Mouse (Mus musculus): ENCODE results near the gene Sipa1l1.

Gene Sipa1l1

DNA sequence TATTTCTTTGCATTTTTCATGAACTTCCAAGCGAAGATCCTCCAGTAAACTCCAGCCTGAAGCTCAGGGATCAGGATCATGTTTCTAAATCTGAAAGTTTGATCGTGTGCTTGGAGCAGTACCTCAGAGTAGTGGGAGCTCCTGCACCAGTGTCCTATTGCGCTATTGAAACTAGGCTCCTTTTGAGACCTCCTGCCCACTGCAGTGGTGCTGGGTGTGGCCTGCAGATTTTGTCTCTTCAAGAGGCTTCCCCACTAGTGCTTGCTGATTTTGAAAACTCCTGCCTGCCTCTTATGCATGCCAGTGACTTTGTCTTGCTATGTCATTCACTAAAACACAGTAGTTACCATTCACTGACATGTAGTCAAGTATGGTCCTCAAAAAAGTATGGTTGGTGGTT is 213.8 kb downstream of the Sipa1l1 start:
- no peak for DNase-seq (ENCODE audit: low read depth)

DNA sequence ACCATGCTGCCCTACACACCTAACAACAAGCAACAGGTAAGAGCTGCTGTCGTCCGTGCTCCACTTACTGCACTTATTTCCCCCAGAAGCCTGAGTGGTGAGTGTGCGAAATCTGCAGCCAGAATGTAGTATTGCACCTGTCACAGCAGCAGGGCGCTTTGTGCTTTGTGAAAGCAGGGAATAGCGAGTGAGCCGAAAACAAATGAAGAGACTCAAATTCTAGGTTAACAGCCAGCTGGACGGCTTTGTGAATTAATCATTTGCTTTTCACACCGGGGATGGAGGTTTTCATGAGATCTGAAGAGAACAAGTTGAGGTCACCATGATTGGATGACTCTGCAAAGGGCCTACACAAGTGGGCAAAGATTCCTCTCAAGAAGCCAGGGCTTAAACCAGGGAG is 215.6 kb downstream of the Sipa1l1 start:
- DNase-seq (ENCODE audit: low read depth), result no peak

GRCm38 (mm10) chr12:82387042-82387441 is 217.9 kb downstream of the Sipa1l1 start:
- no peak for DNase-seq (ENCODE audit: low read depth)

- no peak for DNase-seq (ENCODE audit: low read depth)
These were observed 218.5 kb downstream of the Sipa1l1 start for GRCm38 (mm10) chr12:82387647-82388046.

DNA sequence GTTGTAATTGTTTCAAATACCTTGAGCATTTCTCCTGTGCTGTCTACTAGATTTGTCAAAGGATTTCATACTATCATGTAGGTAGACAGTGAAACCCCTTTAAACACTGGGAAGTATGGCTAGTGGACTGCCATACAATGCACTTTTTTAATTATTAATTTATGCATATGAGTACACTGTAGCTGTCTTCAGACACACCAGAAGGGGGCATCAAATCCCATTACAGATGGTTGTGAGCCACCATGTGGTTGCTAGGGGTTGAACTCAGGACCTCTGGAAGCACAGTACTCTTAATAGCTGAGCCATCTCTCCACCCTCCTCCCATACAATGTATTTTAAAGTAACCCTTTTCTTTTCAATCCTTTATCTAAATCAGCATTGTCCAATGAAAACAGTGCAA is 219.0 kb downstream of the Sipa1l1 start:
- DNase-seq (ENCODE audit: low read depth), result no peak

DNA sequence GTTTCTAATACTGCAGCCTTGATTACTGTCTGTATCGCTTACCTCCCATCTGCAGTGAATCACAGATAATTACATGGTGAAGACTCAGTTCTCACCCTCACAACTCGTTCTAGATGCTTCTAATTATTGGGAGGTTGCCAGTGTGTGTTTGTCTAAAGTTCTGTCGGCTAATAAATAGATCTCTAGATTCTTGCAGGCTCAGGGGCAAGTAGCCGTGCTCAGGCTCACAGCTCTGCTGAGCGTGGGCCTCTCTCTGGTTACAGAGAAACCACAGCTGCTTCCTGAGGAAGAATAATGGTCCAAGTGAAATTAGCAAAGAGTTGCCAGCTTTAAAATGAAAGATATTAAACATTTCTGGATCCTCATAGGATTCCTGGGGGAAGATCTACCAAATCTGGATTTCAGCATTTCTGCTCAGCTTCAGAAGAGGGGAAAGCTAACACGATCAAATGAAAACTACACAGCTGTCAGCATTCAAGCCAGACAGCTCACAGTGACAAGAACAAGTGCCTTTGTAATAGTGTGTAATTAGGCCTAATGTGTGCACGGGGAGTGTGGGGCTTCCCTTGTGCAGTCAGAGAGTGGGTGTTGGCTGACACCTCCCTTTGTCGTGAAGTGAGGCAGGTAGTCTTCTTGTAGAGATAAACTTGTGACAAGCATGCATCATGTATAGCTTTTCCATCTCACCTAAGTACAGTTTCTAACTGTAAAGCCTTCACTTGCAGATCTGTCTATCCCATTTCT is 225.2 kb downstream of the Sipa1l1 start:
- DNase-seq (ENCODE audit: low read depth), result peak; percentile 37

DNA sequence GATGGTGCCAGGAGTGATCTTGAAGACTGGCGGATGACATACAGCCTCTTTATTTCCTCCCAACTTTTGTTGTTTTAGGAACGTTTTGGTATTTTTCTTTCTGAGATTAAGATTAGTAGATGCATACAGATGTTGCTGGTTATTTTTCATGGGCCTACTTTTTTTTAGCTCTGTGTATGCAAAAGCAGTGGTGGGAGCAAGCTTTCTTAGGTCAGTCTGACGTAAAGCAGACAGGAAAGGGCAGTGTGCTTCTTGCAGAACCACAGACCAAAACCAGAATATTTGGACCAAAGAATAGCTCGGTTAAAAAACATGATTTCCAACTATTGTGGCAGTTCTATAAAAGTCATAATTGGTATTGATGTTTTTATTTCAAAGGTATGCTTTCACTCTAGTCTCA is 226.1 kb downstream of the Sipa1l1 start:
- DNase-seq (ENCODE audit: low read depth), result no peak

DNA sequence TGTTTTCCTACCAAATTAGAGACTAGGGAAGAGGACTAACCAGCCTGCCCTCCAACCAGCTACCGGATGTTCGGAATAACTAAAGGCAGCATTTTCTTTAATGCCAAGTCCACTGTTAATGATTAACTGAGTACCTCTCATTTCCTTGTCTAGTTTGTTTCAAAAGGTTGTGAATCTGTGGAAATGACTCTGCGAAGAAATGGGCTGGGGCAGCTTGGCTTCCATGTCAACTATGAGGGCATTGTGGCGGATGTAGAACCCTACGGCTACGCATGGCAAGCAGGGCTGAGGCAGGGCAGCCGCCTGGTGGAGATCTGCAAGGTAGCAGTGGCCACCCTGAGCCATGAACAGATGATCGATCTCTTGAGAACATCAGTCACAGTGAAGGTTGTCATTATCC is 228.1 kb downstream of the Sipa1l1 start:
- no peak for DNase-seq (ENCODE audit: low read depth)

DNA sequence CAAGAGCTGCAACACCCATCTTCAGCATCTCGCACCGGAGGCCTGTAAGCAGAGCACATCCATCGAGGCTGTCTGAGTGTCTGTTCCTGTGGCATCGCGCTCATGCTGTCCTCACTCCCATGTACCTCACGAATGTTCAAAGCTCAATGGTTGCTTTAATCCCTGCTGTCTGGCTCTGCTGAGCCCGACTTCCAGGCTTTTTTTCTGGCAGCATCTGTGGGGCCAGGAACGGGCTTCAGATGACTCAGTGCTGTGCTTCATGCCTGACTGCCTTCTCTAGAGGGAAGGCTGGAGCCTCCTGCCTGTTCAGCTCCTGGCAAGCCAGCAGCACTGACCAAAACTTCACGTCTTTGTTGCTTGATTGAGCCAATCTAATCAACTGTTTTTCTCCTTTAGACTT is 228.6 kb downstream of the Sipa1l1 start:
- DNase-seq (ENCODE audit: low read depth), result no peak

DNA sequence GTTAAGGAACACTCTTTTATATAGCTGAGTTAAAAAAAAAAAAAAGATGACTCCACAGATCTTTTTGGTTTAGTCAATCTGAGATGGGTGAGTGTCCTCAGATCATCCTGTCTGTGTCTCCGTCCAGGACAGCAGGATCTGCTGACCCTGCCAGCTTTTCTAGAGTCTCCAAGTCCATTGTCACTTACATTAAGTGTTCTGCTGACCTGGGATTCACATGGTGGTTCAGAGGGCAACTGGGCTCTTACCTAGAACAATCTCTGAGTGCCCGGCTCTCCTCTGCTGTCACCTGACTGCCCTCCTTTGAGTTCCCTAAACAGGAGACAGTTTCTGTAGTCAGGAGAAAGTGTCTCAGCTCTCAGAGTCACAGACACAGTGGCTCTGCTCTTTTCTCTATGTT is 229.8 kb downstream of the Sipa1l1 start:
- no peak for DNase-seq (ENCODE audit: low read depth)

GRCm38 (mm10) chr12:82399971-82400720 is 231.0 kb downstream of the Sipa1l1 start:
- no peak for DNase-seq (ENCODE audit: low read depth)

- DNase-seq (ENCODE audit: low read depth), result no peak
These were observed 231.7 kb downstream of the Sipa1l1 start for GRCm38 (mm10) chr12:82400783-82401182.

DNA sequence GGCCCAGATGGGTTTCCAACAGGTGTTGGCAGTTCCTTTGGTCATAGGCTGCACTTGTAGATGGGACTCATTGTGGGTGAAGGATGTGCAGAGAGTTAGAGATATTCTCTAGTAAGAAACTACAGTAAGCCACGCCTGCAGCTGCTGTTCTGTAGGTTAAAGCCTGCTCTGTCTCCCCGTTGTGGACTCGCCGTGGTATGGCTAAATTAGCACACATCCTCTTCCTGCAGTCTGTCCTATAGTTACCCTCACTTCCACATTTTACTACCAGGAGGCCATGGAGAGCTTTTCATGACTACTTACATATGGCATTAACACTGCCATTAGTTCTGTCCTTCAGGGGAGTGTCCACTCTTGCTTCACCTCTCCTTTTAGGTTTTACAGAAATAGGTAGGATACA is 232.3 kb downstream of the Sipa1l1 start:
- DNase-seq (ENCODE audit: low read depth), result no peak

GRCm38 (mm10) chr12:82402635-82403034 is 233.5 kb downstream of the Sipa1l1 start:
- no peak for DNase-seq (ENCODE audit: low read depth)

GRCm38 (mm10) chr12:82407531-82408255 is 238.6 kb downstream of the Sipa1l1 start:
- DNase-seq (ENCODE audit: low read depth), result no peak

DNA sequence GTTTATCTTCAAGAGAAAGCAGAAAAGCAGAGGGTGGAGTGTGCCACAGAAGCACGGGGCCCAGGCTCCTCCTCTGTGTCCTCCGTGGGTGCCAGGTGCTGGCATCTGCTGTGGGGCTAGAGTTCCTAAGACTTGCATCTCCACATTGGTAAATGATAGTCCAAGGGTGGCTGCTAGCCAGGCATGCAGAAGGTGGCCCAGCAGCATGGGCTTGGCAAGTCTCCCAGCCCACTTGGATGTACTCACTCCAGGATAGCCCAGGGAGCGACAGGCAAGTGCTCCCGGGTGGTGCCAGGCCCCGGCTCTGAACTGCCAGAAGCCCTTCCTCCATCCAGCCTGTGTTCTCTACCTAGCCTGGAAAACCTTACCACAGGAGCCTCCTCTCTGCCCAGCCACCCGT is 239.4 kb downstream of the Sipa1l1 start:
- DNase-seq (ENCODE audit: low read depth), result no peak

GRCm38 (mm10) chr12:82409686-82410472 is 240.8 kb downstream of the Sipa1l1 start:
- DNase-seq (ENCODE audit: low read depth), result no peak

DNA sequence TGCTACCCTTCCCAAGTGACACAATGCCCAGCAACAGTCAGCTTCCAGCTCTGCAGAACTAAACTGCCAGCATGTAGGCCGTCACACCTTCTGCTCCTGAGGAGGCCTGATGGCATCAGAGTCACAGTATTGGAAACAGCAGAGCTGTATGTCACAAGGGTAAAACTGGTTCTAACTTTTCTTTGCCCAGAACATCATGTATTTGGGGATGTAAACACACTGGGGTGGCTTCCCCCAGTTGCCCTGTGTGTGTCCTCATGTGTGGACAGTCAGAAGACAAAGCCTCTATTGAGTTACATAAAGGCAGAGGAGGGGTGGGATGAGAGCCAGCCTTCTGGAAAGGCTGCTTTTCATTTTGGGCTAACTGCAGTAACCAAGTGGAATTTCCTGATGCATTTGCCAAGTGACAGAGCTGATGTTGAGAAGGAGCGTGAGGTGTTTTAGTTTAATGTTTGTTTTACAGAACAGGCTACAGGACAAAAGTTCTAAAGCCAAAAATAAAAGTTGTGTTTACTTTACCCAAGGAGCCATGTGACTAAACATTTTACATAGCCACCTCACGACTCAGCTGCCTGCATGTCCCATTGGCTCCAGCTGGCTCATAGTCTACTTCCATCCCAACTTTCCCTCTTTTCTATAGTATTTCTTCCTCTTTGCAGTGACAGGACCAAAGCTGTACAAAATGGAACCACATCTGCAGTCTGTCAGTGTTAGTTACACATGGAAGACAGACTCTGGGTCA is 243.3 kb downstream of the Sipa1l1 start:
- DNase-seq (ENCODE audit: low read depth), result no peak

DNA sequence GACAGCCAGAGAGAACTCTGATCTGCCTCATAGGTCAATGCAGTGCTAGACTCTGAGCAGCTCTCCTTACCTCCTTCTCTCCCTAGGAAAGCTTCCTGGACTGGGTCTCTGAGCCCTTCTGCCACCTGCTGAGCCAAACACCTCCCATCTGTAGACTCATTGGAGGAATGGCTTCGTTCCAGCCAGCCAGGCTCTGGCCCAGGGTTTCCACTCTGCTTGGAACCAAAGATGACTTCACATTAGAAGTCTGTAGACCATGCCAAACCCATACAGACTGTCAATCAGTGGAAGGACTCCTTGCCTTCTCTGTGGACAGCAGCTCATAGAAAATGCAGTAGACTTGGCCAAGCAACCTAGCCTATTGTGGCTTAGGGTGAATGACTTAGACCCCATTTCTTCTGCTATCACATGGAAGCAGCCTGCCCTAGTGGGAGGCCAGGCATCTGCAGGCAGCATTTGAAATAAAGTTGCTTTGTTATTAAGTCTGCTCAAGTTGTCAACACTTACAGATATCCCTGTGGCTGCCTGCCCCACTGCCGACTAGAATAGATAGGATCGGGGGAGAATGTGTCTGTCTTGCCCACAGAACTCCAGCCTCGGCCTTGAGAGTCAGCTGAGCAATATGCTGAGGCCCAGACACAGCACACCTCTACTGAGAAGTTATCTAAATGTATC is 246.7 kb downstream of the Sipa1l1 start:
- DNase-seq (ENCODE audit: low read depth), result no peak

GRCm38 (mm10) chr12:82419027-82419426 is 249.9 kb downstream of the Sipa1l1 start:
- DNase-seq (ENCODE audit: low read depth), result no peak

DNA sequence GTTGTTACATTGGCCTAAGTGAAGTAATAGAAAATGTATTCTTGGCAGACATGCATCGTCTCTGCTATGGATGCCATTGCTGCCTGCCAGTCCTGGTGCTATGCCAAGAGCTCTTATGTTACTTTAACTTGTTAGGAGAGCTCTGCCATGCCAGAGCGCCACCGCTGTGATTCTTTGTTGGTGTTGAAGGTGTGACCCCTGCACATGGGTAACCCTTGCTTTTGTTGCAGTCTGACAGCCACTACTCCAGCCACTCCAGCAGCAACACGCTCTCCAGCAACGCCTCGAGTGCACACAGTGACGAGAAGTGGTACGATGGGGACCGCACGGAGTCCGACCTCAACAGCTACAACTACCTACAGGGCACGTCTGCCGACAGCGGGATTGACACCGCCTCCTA is 255.7 kb downstream of the Sipa1l1 start:
- no peak for DNase-seq (ENCODE audit: low read depth)
